Mouse (Mus musculus): ENCODE measurements around the gene Lix1. TPM values are rescaled to one million over a fixed set of nuclear protein-coding genes. Genes with fewer than 3 reads are reported as not detected.

Lix1 gene
- total RNA-seq (2021) = 10 to 100 TPM; 77.1 to 81.8 TPM

DNA sequence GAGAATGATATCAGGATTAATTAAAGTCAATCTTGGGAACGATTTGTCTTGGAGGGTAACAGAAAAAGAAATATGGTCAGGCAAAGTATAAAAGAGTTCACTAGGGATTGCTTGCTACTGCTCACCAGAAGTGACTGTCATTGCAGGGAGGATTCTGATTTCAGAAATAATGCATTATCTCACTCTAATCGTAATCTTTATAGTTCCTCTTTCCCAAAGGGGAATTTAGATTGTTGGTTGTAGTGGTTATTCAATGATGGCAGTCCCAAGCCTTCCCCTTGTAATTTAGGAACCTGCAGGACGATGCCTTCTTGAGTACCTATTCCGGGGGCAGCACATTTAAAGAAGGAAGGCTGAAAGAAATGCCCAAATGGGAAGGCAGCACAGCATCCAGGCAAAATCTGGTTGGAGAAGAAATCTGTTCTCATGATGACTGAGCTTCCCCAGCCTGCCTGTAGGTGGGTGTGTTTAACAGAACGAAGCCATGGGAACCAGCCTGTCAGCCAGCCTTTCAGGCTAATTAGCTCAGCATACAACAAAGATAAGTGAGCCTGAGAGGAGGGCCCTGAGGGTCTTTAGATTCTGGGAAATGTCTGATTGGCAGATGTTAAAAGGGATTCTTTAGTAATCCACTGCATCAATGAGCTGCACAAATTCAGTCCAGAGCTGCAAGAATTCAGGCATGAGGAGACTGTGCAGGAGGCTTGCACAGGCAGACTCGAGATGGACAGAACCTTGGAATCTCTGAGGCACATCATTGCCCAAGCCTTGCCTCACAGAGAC lies at the start of gene Lix1:
Gene Lix1 (plus strand): TSS at position 451 of the 783 bp plus-strand sequence.
- peak; percentile 74 to 78 for DNase-seq

DNA sequence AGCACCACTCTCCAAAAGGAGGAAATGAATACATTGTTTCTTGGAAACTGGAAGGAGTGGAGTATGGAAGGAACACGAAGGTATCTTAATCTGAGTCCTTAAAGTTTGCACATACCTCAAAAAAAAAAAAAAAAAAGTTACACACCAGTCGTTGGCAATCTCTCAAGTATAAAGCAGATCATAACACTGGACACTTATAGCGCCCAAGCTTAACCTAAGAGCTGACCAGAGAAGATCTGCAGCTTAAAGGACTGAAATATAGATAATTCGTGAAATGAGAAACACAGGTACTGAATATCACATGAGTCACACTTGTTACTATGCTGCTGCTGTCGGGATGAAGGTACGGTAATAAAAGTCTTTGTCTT lies 28.9 kb upstream of the Lix1 start:
- no peak for DNase-seq

DNA sequence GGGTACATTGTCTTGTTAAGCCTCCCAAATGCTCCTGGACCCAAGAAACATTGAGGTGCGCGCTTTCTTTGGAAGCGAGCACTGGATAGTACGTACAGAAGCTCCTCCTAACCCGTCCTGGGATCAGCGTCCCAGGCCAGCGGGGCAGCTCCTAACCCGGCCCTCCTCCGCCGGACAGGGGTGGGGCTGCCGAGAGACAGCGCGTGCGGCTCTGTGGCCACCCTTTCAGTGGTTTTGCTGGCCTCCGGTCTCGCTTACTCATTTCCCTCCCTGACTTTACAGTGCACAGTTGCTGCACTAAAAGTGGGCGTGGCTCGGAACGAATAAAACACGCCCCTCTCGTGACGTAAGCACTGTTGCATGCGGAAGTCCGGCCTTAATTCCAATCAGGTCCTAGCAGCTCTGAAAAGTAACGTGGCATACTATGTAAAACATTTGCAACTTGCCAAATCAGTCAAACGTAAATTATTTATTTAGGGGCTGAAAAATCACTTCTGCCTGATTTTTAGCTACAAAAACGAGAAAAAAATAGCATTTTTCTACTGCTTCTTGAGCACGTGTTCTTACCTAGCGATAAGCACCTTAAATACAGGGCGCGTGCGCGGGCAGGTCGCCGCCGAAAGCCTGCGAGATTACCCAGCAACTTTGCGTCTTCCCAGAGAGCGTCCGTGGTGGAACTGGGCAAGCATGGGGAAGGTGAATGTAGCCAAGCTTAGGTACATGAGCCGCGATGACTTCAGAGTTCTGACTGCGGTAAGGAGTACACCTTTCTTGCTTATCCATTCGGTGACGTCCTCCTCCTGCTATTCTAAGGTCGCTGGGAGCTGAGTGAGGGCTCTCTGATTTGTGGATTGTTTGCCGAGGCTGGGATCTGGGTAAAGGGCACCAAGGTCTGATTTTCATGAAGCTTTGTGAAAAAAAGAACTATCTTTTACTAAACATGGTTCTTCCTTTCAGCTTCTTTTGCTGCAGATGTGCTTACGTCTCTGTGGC lies 28.3 kb upstream of the Lix1 start, which contains the start of gene Riok2:
Gene Riok2 (plus strand): TSS at position 392 of the 993 bp plus-strand sequence.
- peak; percentile 86 for DNase-seq

DNA sequence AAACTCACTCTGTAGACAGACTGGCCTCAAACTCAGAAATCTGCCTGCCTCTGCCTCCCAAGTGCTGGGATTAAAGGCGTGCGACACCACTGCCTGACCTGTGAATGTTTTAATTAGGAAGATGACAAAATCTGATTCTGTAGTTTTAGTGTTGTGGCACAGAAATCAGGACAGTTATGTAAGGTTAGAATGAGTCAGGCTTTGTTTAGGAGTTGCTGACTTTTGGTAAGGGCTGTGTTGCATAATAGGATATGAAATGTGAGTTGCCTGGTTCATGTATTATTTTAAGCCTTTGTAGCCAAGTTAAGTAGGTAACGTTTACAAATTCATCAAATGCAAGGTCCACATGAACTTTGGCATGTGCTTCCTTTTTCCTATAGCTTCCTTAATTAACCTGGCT lies 26.9 kb upstream of the Lix1 start:
- DNase-seq = no peak

DNA sequence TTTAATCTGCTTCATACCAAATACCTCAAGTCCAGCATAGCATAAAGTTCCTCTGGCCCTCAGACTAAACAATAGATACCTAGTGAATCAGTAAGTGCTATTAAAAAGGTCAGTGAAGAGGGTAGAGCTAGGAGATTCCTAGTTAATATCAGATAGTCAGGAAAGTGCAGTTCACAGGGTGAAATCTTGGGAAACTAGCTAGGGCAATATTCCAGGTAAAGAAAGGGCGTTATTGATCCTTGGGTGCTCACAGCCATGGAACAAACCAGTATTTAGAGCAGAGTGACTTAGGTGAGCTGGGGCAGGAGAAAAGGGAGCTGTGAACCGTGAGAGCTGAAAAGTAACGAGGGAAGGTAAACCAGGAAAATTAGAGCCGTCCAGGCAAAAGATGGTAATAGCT lies 18.8 kb upstream of the Lix1 start:
- no peak for DNase-seq

DNA sequence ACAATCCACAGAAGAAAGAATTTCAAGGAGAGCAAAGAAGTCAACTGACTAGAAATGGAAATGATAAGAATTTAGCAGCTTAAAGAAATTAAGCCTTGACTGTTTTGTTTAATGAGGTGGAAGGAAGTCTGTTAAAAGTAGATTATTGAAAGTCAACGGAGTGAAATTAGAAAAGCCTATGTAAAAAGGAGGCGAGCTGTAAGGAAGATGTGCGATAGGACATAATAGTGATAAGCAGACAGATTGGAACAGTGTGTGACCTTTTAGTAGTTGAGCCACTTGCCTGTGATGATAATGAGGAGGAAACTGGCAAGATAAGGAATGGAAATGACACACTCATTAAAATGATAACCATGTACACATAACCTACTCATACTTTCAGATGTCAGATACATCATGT lies 18.0 kb upstream of the Lix1 start:
- no peak for DNase-seq

DNA sequence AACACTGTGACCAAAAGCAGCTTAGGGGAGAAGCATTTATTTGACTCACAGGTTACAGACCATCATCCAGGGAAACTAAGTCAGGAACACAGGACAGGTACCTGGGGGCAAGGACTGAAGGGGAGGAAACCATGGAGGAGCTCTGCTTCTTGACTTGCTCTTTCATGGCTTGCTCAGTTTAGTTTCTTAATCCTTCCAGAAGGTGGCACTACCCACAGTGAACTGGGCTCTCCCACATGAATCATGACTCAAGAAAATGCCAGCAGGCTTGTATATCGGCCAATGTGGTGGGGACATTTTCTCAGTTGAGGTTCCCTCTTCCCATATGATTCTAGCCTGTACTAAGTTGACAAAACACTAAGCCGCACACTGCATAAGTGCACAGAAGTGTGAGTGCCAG lies 16.4 kb upstream of the Lix1 start:
- no peak for DNase-seq

DNA sequence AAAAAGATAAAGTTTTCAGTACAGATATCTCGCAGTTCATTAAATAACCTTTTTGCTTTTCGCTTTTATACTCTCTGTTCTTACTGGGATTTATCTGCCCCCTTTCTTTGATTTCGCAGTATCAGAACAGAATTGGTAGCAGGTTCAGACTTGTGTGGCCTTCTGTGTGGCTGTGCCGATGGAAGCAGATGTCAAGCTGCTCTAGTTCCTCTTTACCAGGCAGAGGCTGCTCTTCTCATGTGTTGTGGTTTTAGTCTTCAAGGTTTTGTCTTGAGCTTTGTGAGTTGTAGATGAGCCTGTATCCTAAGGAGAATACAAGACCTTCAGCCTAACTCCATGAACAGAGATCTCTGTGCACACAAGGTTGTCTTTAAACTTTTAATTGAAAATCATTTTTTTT lies 10.6 kb upstream of the Lix1 start:
- no peak for DNase-seq

DNA sequence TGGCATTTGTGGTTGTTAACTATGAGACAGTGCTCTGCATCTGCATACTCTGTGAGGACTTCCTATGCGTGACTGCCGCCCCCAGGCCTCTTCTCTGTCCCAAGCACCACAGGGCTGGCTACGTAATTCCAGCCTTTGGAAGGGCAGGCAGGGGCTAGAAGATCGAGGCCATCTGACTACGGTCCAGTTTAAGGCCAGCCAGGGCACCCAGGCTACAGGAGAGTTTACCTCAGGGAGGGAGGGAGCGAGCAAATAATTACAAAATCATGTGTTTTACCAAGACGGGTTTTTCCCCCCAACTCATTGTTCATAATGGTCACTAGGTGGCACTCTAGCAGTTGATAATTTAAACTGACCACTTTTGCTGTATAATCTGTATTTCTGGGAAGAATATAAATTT lies 9.6 kb upstream of the Lix1 start:
- peak in 1 of 2 experiments; percentile 11 for DNase-seq

DNA sequence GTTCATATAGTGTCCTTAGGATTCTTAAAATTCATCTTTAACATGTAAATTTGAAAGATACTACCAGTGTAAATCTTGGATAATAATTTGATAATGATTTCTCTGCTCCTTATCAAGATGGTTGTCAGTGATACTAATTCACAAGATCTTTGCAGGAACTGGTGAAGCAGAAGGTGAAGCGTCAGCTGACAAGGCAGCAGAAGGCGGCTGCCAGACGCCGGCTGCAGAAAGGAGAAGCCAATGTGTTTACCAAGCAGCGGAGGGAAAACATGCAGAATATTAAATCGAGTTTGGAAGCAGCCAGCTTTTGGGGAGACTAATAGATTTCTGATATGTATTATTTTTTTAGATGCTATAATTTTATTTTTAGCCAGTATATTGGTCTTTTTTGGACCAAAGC lies 9.2 kb upstream of the Lix1 start:
- peak; percentile 44 to 46 for DNase-seq

DNA sequence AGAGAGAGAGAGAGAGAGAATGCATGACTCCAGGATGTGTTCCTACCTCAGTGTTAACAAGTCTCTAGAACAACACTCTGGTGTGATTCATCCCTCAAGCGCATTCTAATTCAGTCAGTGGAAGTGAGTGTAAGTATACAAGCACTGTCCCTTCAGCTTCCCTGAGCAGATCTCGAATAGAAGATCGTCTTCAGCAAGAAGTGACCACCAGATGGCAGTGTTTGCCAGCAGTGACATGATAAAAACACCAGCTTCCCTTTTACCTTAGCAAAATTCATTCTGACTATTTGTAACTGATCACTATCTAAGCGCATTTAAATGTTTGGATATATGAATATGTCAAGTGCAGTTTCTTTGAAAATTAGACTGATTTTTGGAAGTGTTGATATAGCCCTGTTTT lies 8.1 kb upstream of the Lix1 start:
- DNase-seq = peak; percentile 65 to 81

DNA sequence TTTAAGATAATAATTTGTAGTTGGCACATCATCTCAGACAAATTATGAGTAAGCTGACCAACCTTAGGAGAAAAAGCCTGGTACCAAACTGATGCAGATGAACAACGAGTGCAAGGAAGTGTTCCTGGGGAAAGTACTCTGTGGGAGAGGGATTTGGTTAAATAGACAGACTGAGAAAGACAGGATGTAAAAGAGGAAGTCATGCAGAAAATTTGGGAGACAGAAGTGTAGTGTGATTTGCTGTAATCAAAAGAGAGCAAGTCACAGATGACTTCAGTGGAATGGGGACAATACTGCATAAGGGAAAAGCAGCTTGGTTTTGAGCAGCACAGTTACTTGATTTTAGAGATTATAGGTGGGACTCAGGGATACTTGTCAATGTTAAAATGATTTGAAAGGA lies 5.6 kb upstream of the Lix1 start:
- DNase-seq = no peak

DNA sequence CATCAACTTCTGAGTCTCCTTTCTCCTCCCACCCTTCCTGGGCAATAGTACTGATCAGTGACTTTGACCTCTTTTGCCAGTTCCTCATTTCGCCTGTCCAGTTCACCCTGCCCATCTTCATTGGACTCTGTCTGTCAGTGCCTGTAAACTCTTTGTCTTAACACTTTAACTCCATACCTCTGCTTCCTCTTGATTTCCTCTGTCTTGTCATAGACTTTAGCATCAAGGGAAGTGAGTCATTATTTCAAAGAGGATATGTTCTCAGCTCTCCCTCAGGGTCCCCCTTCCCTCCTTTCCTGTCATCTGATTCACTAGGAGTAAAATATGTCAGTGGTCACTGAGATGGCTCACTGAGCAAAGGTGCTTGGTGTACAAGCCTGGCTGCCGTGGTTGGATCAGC lies 3.8 kb upstream of the Lix1 start:
- no peak for DNase-seq

DNA sequence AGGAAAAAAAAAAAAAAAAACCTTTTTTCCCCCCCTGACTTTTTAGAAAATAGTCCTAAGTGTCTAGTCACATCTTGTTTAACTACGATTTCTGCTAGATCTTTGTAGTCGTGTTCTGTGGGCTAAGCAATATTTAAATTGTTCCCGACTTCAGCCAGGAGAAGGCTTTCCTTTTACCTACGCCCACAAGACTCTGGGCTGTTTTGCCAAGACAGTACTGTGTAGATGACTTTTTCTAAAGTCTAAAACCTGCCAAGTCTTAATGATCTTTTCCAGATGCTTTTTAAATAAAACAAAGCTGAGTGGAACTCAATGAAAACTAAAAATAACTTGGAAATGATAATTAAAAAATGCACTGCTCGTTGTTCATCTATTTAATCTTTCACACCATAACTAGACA lies 566 bp downstream of the Lix1 start:
- DNase-seq = no peak

DNA sequence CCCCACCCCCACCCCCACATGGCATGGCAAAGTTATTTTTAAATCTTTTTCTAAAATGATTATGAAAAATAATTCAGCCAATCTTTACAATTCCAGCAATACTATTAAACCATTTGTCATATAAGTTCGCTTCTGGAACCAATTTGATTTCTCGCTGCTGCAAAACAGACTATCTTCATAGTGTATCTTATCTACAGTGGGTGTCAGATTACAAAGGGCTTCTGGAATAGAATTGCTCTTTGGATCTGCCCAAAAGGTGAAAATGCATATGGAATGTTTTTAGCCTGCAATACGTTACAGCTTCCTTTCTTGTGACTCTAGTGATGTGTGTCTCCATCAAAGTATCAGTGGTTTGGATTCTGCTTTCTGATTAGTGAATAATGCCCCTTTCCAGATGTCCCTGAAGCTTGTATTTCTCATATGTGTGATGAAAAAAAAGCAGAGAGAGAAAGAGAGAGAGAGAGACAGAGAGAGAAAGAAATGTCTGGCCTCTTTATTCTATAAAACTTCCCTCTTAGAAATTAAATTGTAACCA lies 1.2 kb downstream of the Lix1 start:
- no peak for DNase-seq

DNA sequence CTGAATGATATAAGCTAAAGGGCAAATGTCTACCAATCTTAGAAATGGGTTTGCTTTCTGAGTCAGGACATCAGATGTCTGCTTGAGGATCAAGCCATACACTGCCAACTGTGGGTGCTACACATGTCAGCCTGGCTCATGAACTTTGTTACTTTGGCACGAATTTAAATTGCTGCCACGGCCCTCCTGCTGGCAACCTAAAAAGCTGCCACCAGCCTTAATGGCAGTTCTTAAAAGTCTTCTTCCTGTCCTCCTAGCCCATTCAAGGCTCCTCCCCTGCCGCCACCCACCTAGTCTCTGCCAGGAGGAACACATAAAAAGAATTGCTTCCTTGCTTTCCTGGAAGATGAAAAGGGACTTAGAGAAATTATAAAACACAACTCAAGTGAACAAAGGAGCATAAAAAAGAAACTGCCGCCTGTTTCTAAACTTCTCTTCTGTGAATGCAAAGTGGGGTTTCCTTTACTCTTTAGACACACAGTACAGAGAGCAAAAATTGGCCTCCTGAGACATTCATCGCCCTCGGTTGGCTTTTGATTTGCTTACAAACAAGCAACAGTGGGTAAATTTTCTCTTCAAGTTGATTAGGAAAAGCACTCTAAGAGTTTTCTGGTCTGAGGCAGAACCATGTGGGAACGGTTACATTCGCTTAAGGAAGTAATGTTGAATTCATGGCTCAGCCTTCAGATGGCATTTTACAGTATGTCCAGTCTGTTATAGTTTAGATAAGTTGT lies 2.5 kb downstream of the Lix1 start:
- peak; percentile 16 to 31 for DNase-seq

DNA sequence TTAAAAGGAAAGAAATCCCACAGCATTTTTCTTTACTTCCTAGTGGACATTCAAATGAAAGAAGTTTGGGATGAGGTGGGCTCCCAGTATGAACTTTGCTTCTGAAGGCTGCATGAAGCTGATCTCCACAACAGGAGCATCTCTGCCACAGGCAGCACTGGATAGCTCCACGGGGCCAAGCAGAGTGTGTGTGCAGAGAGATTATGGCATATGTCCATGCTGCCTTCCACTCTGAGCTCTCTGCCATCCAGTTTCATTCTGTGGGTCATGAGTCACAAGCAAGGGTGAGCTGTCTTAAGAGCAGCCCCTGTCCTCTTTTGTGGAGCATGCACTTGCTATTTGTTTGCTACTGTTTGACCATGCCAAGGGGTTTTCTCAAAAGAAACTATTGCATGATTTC lies 3.1 kb downstream of the Lix1 start:
- no peak for DNase-seq

DNA sequence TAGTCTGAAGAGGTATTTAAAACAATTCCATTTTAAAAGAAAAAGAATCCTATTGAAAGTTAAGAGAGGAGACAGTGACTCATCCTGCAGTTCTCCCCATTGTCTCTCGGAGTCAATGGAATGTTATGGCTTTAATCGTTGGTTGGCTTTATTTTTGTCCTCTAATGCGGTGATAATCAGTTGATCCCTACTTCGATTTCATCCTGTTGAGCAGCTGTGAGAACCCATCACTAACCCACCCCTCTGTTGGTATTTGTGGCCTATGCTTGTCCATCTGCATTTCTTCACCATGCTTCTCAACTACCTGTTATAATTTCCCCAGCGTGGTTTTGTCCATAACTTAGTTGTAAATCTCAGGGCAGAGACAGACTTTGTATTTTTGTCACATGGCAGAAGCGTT lies 5.7 kb downstream of the Lix1 start:
- no peak for DNase-seq

DNA sequence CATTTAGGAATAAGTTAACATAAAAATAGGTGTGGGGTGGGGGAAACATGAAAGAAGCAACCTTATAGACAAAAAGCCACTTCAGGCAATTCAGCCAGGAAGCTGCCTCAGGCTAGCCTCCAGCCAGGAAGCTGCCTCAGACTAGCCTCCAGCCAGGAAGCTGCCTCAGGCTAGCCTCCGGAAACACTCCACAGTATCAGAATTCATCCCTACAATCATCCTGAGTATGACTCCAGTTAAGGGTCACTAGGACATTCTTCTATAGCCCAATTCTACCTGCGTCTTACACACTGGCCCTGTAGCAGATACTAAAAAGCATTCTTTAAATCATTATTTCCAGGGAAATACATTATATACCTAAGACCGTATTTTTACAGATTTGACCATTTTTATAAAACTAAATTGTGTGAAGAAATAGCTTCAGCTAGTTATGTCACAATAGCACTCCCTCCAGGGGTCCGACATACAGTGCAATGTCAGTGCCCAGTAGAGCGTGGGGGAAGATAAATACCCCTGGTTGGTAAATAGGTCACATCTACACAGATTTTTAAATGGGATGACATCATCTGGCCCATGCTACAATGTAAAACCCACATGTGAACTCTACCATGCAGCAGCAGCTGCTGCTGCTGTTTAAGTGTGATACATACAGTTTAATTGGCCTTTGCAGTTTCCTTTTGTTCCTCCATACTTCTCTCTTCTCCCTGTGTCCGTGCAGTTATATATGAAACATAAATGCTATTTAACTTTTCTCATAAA lies 6.4 kb downstream of the Lix1 start:
- DNase-seq = no peak

DNA sequence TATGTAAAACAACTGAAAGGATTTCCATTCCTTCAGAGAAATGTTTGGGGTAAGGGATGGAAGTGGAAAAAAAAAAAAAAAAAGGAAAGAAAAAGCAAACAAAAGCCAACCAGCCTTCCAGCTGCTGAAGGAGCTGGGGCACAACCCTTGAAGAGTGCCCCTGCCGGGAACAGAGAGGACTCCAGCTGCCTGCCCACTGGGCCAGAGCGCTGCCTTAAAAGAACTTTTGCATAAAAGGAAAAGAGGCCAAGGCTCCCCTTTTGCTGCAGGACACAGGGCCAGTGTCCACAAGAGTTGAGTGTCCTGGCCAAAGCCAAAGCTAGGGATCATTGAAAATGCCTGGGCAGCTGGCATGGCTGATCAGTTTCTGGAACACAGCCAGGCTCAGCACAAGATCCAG lies 7.1 kb downstream of the Lix1 start:
- peak; percentile 18 to 31 for DNase-seq

DNA sequence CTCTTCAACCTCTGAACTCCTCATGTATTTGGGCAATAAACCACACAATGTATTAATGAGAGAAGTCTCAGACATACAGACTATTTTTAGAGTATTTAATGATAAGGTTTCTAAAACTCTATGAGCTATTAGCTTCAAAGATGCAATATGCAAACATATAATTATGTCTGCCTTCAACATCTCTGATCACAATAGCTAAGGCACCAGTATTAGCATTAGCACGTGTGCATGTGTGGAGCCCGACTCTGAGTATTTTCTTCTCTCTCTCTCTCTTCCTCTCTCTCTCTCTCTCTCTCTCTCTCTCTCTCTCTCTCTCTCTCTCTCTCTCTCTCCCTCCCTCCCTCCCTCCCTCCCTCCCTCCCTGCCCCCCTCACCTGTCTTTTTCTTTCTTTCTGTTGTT lies 9.0 kb downstream of the Lix1 start:
- no peak for DNase-seq

DNA sequence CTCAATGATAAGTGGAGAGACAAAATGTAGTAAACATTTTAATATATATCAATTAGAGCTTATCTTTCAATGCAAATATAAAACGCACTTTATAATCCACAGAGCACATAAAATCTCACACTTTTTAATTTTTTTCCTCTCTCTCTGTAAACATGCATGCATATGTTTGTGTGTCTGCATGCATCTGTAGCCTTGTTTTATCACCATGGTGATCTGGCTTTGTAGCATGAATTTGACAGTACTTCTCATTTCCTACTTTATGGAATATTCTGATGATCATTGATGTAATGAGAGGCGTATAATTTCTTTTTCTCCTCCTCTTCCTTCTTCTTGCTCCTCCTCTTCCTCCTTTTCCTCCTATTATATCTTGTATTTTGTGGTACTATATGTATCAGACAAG lies 9.7 kb downstream of the Lix1 start:
- DNase-seq = no peak

All from layer of hippocampus, postnatal 36 days (tissue).